Mouse (Mus musculus): Measurements from ENCODE around the gene Vmn1r159. TPM values are rescaled to one million over a fixed set of nuclear protein-coding genes. Genes with fewer than 3 reads are reported as not detected.
"Not testable (repeated sequence)": the region's sequence is repeated elsewhere in the genome, so short reads cannot be mapped to it uniquely, and the experiment has no call there.

Vmn1r159 gene
- total RNA-seq (2014; rRNA removed) = not detected in 2 replicates
- not detected in 2 replicates for polyA plus RNA-seq (2015; fragmentation: Nextera tagmentation; extraction: Ambion mirVana)

DNA sequence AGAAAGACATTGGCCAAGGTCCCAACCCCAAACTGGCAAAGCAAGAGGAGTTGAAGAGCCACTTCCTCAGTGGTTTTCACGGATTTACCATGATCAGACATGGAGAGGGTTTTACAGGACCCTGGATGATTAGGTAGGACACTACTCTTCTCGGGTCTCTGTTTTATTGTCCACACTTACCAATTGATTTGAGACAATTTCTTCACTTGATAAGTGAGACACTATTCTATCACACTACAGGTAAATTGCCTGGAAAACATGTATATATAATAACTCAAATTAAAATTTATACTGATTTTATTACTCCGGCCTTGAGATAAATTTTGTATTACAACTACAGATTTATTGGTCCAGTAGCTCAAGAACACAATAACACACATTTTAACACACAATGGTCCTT is at the start of gene Vmn1r159:
TSS of gene Vmn1r159 (minus strand) at position 101 of the 400 bp plus-strand sequence.
- H3K4me2 ChIP-seq (ENCODE audit: low read depth); ATAC-seq; DNase-seq; H3K4me1 ChIP-seq (ENCODE audit: insufficient read depth); H3K36me3 ChIP-seq (ENCODE audit: insufficient read depth); H3K27ac ChIP-seq (ENCODE audit: low read depth, low read length); H3K9me3 ChIP-seq (ENCODE audit: low read length); H3K9ac ChIP-seq; H3K4me3 ChIP-seq (ENCODE audit: low read depth, low read length); H3K27me3 ChIP-seq (ENCODE audit: insufficient read depth, low read length): not testable (repeated sequence)
- 62% methylated on average over 2 of the region's 3 CpGs for WGBS

DNA sequence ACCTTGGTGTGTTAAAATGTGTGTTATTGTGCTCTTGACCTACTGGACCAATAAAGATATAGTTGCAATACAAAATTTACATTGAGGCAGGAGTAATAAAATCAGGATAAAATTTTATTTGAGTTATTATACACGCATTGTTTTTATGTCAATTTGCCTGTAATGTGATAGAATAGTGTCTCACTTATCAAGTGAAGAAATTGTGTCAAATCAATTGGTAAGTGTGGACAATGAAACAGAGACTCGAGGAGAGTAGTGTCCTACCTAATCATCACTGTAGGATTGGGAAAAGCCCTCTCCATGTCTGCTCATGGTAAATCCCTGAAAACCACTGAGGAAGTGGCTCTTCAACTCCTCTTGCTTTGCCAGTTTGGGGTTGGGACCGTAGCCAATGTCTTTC is 27.5 kb upstream of the Vmn1r159 start, which contains the start of gene Vmn1r160:
TSS of gene Vmn1r160 (plus strand) at position 301 of the 400 bp plus-strand sequence.
- not testable (repeated sequence) for H3K9me3 ChIP-seq (ENCODE audit: low read length); DNase-seq; H3K4me3 ChIP-seq (ENCODE audit: low read depth, low read length); H3K9ac ChIP-seq; H3K27me3 ChIP-seq (ENCODE audit: insufficient read depth, low read length); H3K36me3 ChIP-seq (ENCODE audit: insufficient read depth); ATAC-seq; H3K4me2 ChIP-seq (ENCODE audit: low read depth); H3K27ac ChIP-seq (ENCODE audit: low read depth, low read length); H3K4me1 ChIP-seq (ENCODE audit: insufficient read depth)
- WGBS = 13% methylated on average over 1 of the region's 3 CpGs

Other genes starting within 250 kb of the Vmn1r159 start
- gene Vmn1r155, start 185.6 kb downstream of the Vmn1r159 start, total RNA-seq (2014; rRNA removed) = not detected in 2 replicates
- gene Vmn1r155, start 185.6 kb downstream of the Vmn1r159 start, polyA plus RNA-seq (2015; fragmentation: Nextera tagmentation; extraction: Ambion mirVana) = not detected in 2 replicates
- not detected in 2 replicates for gene Gm8693, start 151.3 kb downstream of the Vmn1r159 start, total RNA-seq (2014; rRNA removed)
- gene Gm8693, start 151.3 kb downstream of the Vmn1r159 start, polyA plus RNA-seq (2015; fragmentation: Nextera tagmentation; extraction: Ambion mirVana) = not detected in 2 replicates
- gene Gm4567, start 123.9 kb downstream of the Vmn1r159 start, total RNA-seq (2014; rRNA removed) = not detected in 2 replicates
- gene Gm4567, start 123.9 kb downstream of the Vmn1r159 start, polyA plus RNA-seq (2015; fragmentation: Nextera tagmentation; extraction: Ambion mirVana) = not detected in 2 replicates
- gene Vmn1r157, start 81.9 kb downstream of the Vmn1r159 start, total RNA-seq (2014; rRNA removed) = not detected in 2 replicates
- gene Vmn1r157, start 81.9 kb downstream of the Vmn1r159 start, polyA plus RNA-seq (2015; fragmentation: Nextera tagmentation; extraction: Ambion mirVana) = not detected in 2 replicates
- gene Vmn1r158, start 52.8 kb downstream of the Vmn1r159 start, total RNA-seq (2014; rRNA removed) = not detected in 2 replicates
- not detected in 2 replicates for gene Vmn1r158, start 52.8 kb downstream of the Vmn1r159 start, polyA plus RNA-seq (2015; fragmentation: Nextera tagmentation; extraction: Ambion mirVana)
- gene Vmn1r160, start 27.6 kb upstream of the Vmn1r159 start, total RNA-seq (2014; rRNA removed) = not detected in 2 replicates
- not detected in 2 replicates for gene Vmn1r160, start 27.6 kb upstream of the Vmn1r159 start, polyA plus RNA-seq (2015; fragmentation: Nextera tagmentation; extraction: Ambion mirVana)
- not detected in 2 replicates for gene Gm4214, start 141.1 kb upstream of the Vmn1r159 start, total RNA-seq (2014; rRNA removed)
- gene Gm4214, start 141.1 kb upstream of the Vmn1r159 start, polyA plus RNA-seq (2015; fragmentation: Nextera tagmentation; extraction: Ambion mirVana) = not detected in 2 replicates
- not detected in 2 replicates for gene Gm4216, start 176.3 kb upstream of the Vmn1r159 start, total RNA-seq (2014; rRNA removed)
- gene Gm4216, start 176.3 kb upstream of the Vmn1r159 start, polyA plus RNA-seq (2015; fragmentation: Nextera tagmentation; extraction: Ambion mirVana) = not detected in 2 replicates
- gene Vmn1r163, start 211.9 kb upstream of the Vmn1r159 start, total RNA-seq (2014; rRNA removed) = not detected in 2 replicates
- gene Vmn1r163, start 211.9 kb upstream of the Vmn1r159 start, polyA plus RNA-seq (2015; fragmentation: Nextera tagmentation; extraction: Ambion mirVana) = not detected in 2 replicates
- gene Gm8720, start 223.9 kb upstream of the Vmn1r159 start, total RNA-seq (2014; rRNA removed) = not detected in 2 replicates
- gene Gm8720, start 223.9 kb upstream of the Vmn1r159 start, polyA plus RNA-seq (2015; fragmentation: Nextera tagmentation; extraction: Ambion mirVana) = not detected in 2 replicates

Data from forebrain, postnatal 0 days (tissue).